In the genomic region with DNA sequence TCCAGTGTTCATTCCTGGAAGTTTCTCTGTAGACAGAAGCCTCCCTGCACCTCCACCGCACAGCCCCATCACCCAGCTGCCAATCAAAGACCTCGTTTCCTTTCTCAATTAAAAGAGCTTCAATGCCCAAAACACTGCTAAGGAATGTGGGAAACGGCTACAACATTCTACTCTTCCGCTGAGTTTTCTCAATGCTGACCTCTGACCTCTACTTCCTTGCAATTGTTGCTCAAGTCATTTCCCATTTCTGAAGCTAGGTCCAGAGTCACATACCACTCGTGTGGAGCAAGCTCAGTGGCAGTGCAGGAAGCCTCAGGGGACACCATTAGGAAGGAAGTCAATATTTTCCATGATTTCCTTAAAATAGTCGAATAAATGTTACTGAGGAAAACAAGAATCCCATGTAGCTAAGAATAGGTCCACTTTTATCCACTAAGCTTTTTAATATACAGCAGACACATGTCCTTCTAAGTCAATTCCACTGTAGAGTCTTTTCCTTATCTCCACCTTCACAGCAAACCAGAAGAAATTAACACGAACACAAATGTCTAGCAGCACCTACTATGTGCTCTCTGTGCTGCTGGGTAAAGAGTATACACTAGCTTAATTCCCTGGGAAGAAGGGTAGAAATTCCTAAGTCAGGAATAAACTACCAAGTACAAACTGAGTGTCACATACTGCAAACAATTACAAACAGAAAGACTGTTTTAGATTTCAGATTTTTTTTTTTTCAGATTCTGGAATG, we compare ENCODE assay signal across 10 mouse cellular contexts. TPM values are rescaled to one million over a fixed set of nuclear protein-coding genes. Genes with fewer than 3 reads are reported as not detected.
DNase-seq lines count a peak whose midpoint lies in the region; ATAC-seq and TF ChIP-seq lines count a peak whose summit lies in the region.
"Had no signal": no experiment of that assay in that cellular context is flagged by ENCODE, and none has a peak within 500 bp of the region (broad histone marks: within the 10 kb centered on the region; RNA-seq: fewer than 3 reads in every experiment).

No protein-coding gene starts in this region.

- H3K9me3 ChIP-seq in heart, embryonic 13.5 days = no peaks in the 10 kb centered on the region
- H3K9me3 ChIP-seq in liver, postnatal 0 days (ENCODE audit: low read length) = no peaks in the 10 kb centered on the region
- no peaks in the 10 kb centered on the region for H3K9me3 ChIP-seq in forebrain, embryonic 14.5 days (replicated peaks; ENCODE audit: control insufficient read depth, low read length)
- H3K9me3 ChIP-seq: midbrain, embryonic 15.5 days had no signal

- no peak overlapping the region for H3K4me2 ChIP-seq in heart, embryonic 13.5 days
- H3K4me2 ChIP-seq in liver, postnatal 0 days (ENCODE audit: low read depth, low read length) = peak overlapping the region; percentile 20; the same call in 1 of the 2 replicates
- no peak overlapping the region for H3K4me2 ChIP-seq in forebrain, embryonic 14.5 days (ENCODE audit: low read length)
- H3K4me2 ChIP-seq: midbrain, embryonic 15.5 days had no signal

- 41% methylated on average over 7 of the region's 7 CpGs for WGBS in heart, embryonic 13.5 days
- 31% methylated on average over 7 of the region's 7 CpGs for WGBS in liver, postnatal 0 days (ENCODE audit: insufficient replicate concordance)
- WGBS in forebrain, embryonic 14.5 days = 39% methylated on average over 7 of the region's 7 CpGs

- intact Hi-C loops in heart, postnatal 36 days (cut with DNase I) = no loop called here

- no peak overlapping the region for H3K9ac ChIP-seq in heart, embryonic 13.5 days
- H3K9ac ChIP-seq in liver, postnatal 0 days (replicated peaks) = no peak overlapping the region
- no peak overlapping the region for H3K9ac ChIP-seq in forebrain, embryonic 14.5 days (ENCODE audit: low read length)
- H3K9ac ChIP-seq: midbrain, embryonic 15.5 days had no signal

- no peak; the same call in 1 of the 2 replicates for ATAC-seq in heart, embryonic 13.5 days (ENCODE audit: extremely low read depth, insufficient number of reproducible peaks, low FRiP score, low TSS enrichment)
- peak; percentile 30; the same call in 1 of the 2 replicates for ATAC-seq in liver, postnatal 0 days
- ATAC-seq in forebrain, embryonic 14.5 days = no peak

- peak; percentile 85 for DNase-seq in heart, adult 8-10 months (ENCODE audit: low spot score)
- DNase-seq in heart, postnatal 36 days = no peak
- peak; percentile 89 for DNase-seq in adipocyte (ENCODE audit: low spot score)
- no peak for DNase-seq in liver, postnatal 0 days
- no peak for DNase-seq in urinary bladder, adult 18-20 months (ENCODE audit: low spot score in 2 of 2)
- DNase-seq in forebrain, embryonic 14.5 days (ENCODE audit: low spot score) = no peak
- no peak for DNase-seq in thymus, adult 18-20 months
- DNase-seq: right cerebral cortex, adult 18-20 months had no signal

- 0 out of 2 replicates have a peak, but pooled peaks have one; percentile 11 for TF ChIP-seq EP300 in liver, postnatal 0 days (IDR thresholded peaks at IDR 0.05; ENCODE audit: low read depth)

- H3K36me3 ChIP-seq in heart, embryonic 13.5 days = no peaks in the 10 kb centered on the region
- 0 out of 2 replicates have a peak, but pooled peaks cover 2% of the 10 kb centered on the region for H3K36me3 ChIP-seq in liver, postnatal 0 days (replicated peaks; ENCODE audit: insufficient read depth, low read length)
- no peaks in the 10 kb centered on the region for H3K36me3 ChIP-seq in forebrain, embryonic 14.5 days (ENCODE audit: control insufficient read depth, insufficient read depth, low read length)
- H3K36me3 ChIP-seq: midbrain, embryonic 15.5 days had no signal

- H3K4me3 ChIP-seq in heart, embryonic 13.5 days = no peak overlapping the region
- no peak overlapping the region for H3K4me3 ChIP-seq in liver, postnatal 0 days (ENCODE audit: low read depth, low read length)
- no peak overlapping the region for H3K4me3 ChIP-seq in forebrain, embryonic 14.5 days (ENCODE audit: low read depth, low read length)
- H3K4me3 ChIP-seq: midbrain, embryonic 15.5 days had no signal

- no peaks in the 10 kb centered on the region for H3K27me3 ChIP-seq in heart, embryonic 13.5 days (replicated peaks)
- no peaks in the 10 kb centered on the region for H3K27me3 ChIP-seq in liver, postnatal 0 days (ENCODE audit: insufficient read depth, low read length)
- H3K27me3 ChIP-seq in forebrain, embryonic 14.5 days (replicated peaks; ENCODE audit: control insufficient read depth, insufficient read depth, low read length) = no peaks in the 10 kb centered on the region
- H3K27me3 ChIP-seq: midbrain, embryonic 15.5 days had no signal

- no peak for TF ChIP-seq CTCF in liver, postnatal 0 days (IDR thresholded peaks at IDR 0.05; ENCODE audit: low read depth)

- H3K4me1 ChIP-seq in heart, embryonic 13.5 days = peaks cover 54% of the 10 kb centered on the region
- H3K4me1 ChIP-seq in liver, postnatal 0 days (ENCODE audit: insufficient read depth) = peaks cover 73% of the 10 kb centered on the region
- no peaks in the 10 kb centered on the region for H3K4me1 ChIP-seq in forebrain, embryonic 14.5 days (ENCODE audit: control insufficient read depth, insufficient read depth, low read length)

- H3K27ac ChIP-seq in heart, embryonic 13.5 days (replicated peaks) = 0 out of 2 replicates have a peak overlapping the region, but pooled peaks have one; percentile 7
- H3K27ac ChIP-seq in liver, postnatal 0 days (ENCODE audit: low read depth) = peak overlapping the region; percentile 52; the same call in 1 of the 2 replicates
- no peak overlapping the region for H3K27ac ChIP-seq in forebrain, embryonic 14.5 days (ENCODE audit: low read depth, low read length)
- H3K27ac ChIP-seq: midbrain, embryonic 15.5 days had no signal

RNA-seq across cellular contexts. Expression of a gene that starts 28.8 kb away (rescaled TPM):
- 10 to 100 TPM; 23.0 to 31.0 (median 28.3) TPM for total RNA-seq in heart, adult 8-10 months (2022)
- 10 to 100 TPM; 32.9 to 35.9 TPM for total RNA-seq in heart, postnatal 36 days (2021)
- 5.8 and 6.5 TPM in 2 replicates for polyA plus RNA-seq in heart, embryonic 13.5 days (2015; fragmentation: Nextera tagmentation; extraction: Ambion mirVana)
- 4.8 and 6.1 TPM in 2 replicates for polyA plus RNA-seq in liver, postnatal 0 days (2015; fragmentation: Nextera tagmentation; extraction: Ambion mirVana)
- polyA plus RNA-seq in forebrain, embryonic 14.5 days (2014; fragmentation: Nextera tagmentation; extraction: Ambion mirVana) = 12.2 and 14.2 TPM in 2 replicates

Comparison
In these comparisons a context has a peak if more than half of its experiments do, and no peak if none do; other contexts are left out.
1. DNase-seq: peak in heart, adult 8-10 months (single experiment) and adipocyte (single experiment); none in heart, postnatal 36 days (0 of 2), liver, postnatal 0 days (single experiment), urinary bladder, adult 18-20 months (0 of 2), forebrain, embryonic 14.5 days (single experiment) and thymus, adult 18-20 months (0 of 2).